Mouse (Mus musculus): ENCODE measurements at regions not wholly inside any gene's neighbourhood (a gene's known extent, or its start where the extent isn't known, plus 50 kb on each side); places are given as distances from the start of the nearest gene placed in this dataset.

GRCm38 (mm10) chr16:63319602-63320001 is 465.5 kb downstream of the Pros1 start:
- DNase-seq (ENCODE audit: low read depth), result no peak

GRCm38 (mm10) chr16:63351511-63352125 is 497.5 kb downstream of the Pros1 start:
- DNase-seq (ENCODE audit: low read depth), result no peak

GRCm38 (mm10) chr16:63369868-63370267 is 494.1 kb downstream of the Epha3 start:
- DNase-seq (ENCODE audit: low read depth), result no peak

- DNase-seq (ENCODE audit: low read depth), result no peak
These were observed 492.7 kb downstream of the Epha3 start for GRCm38 (mm10) chr16:63371275-63371674.

GRCm38 (mm10) chr16:63404976-63405375 is 459.0 kb downstream of the Epha3 start:
- DNase-seq (ENCODE audit: low read depth), result no peak

- DNase-seq (ENCODE audit: low read depth), result no peak
These were observed 451.3 kb downstream of the Epha3 start for GRCm38 (mm10) chr16:63412656-63413055.

- no peak for DNase-seq (ENCODE audit: low read depth)
These were observed 411.7 kb downstream of the Epha3 start for GRCm38 (mm10) chr16:63452301-63452700.

- DNase-seq (ENCODE audit: low read depth), result no peak
These were observed 397.4 kb downstream of the Epha3 start for GRCm38 (mm10) chr16:63466615-63467014.

GRCm38 (mm10) chr16:63468851-63469250 is 395.1 kb downstream of the Epha3 start:
- DNase-seq (ENCODE audit: low read depth), result no peak
